Comparison of ENCODE assay signal across 12 mouse cellular contexts in genomic region chr9:3006636-3007035, GRCm38 (mm10). TPM values are rescaled to one million over a fixed set of nuclear protein-coding genes. Genes with fewer than 3 reads are reported as not detected.
A peak's percentile ranks its signal among the peaks of the same experiment; 100 is the strongest.
DNase-seq lines count a peak whose midpoint lies in the region; ATAC-seq and TF ChIP-seq lines count a peak whose summit lies in the region.
"Not testable (repeated sequence)": the region's sequence is repeated elsewhere in the genome, so short reads cannot be mapped to it uniquely, and the experiment has no call there.
"Had no signal": no experiment of that assay in that cellular context is flagged by ENCODE, and none has a peak within 500 bp of the region (broad histone marks: within the 10 kb centered on the region; RNA-seq: fewer than 3 reads in every experiment).

No protein-coding gene starts in this region.

- H3K36me3 ChIP-seq in forebrain, embryonic 14.5 days (ENCODE audit: control insufficient read depth, insufficient read depth, low read length); heart, embryonic 14.5 days (ENCODE audit: control insufficient read depth, insufficient read depth, low read length); lung, embryonic 14.5 days (ENCODE audit: insufficient read depth); neural tube, embryonic 14.5 days (ENCODE audit: control insufficient read depth, insufficient read depth, low read length): not testable (repeated sequence)

- 59% methylated on average over 8 of the region's 8 CpGs for WGBS in forebrain, embryonic 14.5 days
- 66% methylated on average over 7 of the region's 8 CpGs for WGBS in heart, embryonic 14.5 days
- 66% methylated on average over 8 of the region's 8 CpGs for WGBS in lung, embryonic 14.5 days
- WGBS in neural tube, embryonic 14.5 days: 66% methylated on average over 7 of the region's 8 CpGs

- not testable (repeated sequence) for H3K27me3 ChIP-seq in forebrain, embryonic 14.5 days (replicated peaks; ENCODE audit: control insufficient read depth, insufficient read depth, low read length); heart, embryonic 14.5 days (ENCODE audit: control insufficient read depth, insufficient read depth, low read length); lung, embryonic 14.5 days (ENCODE audit: insufficient read depth, low read length); neural tube, embryonic 14.5 days (ENCODE audit: control insufficient read depth, insufficient read depth, low read length)

- not testable (repeated sequence) for H3K9ac ChIP-seq in forebrain, embryonic 14.5 days (ENCODE audit: low read length); heart, embryonic 14.5 days (ENCODE audit: low read length); lung, embryonic 14.5 days; neural tube, embryonic 14.5 days (replicated peaks; ENCODE audit: low read depth, low read length)

- not testable (repeated sequence) for DNase-seq in forebrain, embryonic 14.5 days (ENCODE audit: low spot score); lung, embryonic 14.5 days
- peak; percentile 93 for DNase-seq in kidney, adult 11 months
- DNase-seq in left cerebral cortex, adult 18-20 months (ENCODE audit: low spot score in 2 of 2): peak; percentile 80 to 95
- peak; percentile 86 for DNase-seq in testis, postnatal 10 days (ENCODE audit: low spot score)

- ATAC-seq in activated CD4-positive, CD25-positive, alpha-beta regulatory T cell, adult 4 months: peak; percentile 13
- ATAC-seq in forebrain, embryonic 14.5 days: peak; percentile 60
- peak; percentile 63 for ATAC-seq in heart, embryonic 14.5 days (ENCODE audit: insufficient number of reproducible peaks, insufficient read depth, low FRiP score, low read depth)
- ATAC-seq in lung, embryonic 14.5 days (ENCODE audit: insufficient read depth): peak; percentile 68
- peak; percentile 71 for ATAC-seq in neural tube, embryonic 14.5 days (ENCODE audit: low read depth)

- not testable (repeated sequence) for H3K4me1 ChIP-seq in forebrain, embryonic 14.5 days (ENCODE audit: control insufficient read depth, insufficient read depth, low read length); heart, embryonic 14.5 days (ENCODE audit: control insufficient read depth in 2 of 2, insufficient read depth in 2 of 2, low read length in 2 of 2); lung, embryonic 14.5 days (ENCODE audit: insufficient read depth); neural tube, embryonic 14.5 days (ENCODE audit: control insufficient read depth, insufficient read depth, low read length)

- not testable (repeated sequence) for H3K4me3 ChIP-seq in forebrain, embryonic 14.5 days (ENCODE audit: low read depth, low read length); heart, embryonic 14.5 days (ENCODE audit: control insufficient read depth in 1 of 2, insufficient read depth in 1 of 2, low read depth in 1 of 2, low read length in 2 of 2); lung, embryonic 14.5 days (ENCODE audit: low read depth, low read length); neural tube, embryonic 14.5 days (ENCODE audit: low read depth, low read length)

- TF ChIP-seq CTCF in lung, embryonic 14.5 days (IDR thresholded peaks at IDR 0.05; ENCODE audit: low read depth): not testable (repeated sequence)

- H3K9me3 ChIP-seq in forebrain, embryonic 14.5 days (replicated peaks; ENCODE audit: control insufficient read depth, low read length): peaks cover 10% of the 10 kb centered on the region
- H3K9me3 ChIP-seq in heart, embryonic 14.5 days (ENCODE audit: control insufficient read depth, low read length); lung, embryonic 14.5 days (ENCODE audit: low read depth, low read length); neural tube, embryonic 14.5 days (ENCODE audit: control insufficient read depth, low read length): not testable (repeated sequence)

- not testable (repeated sequence) for H3K4me2 ChIP-seq in forebrain, embryonic 14.5 days (ENCODE audit: low read length); heart, embryonic 14.5 days (ENCODE audit: low read length); lung, embryonic 14.5 days; neural tube, embryonic 14.5 days (ENCODE audit: low read depth, low read length)

- not testable (repeated sequence) for H3K27ac ChIP-seq in forebrain, embryonic 14.5 days (ENCODE audit: low read depth, low read length); heart, embryonic 14.5 days (replicated peaks in 1 of 2; ENCODE audit: control insufficient read depth in 1 of 2, insufficient read depth in 1 of 2, low read depth in 2 of 2, low read length in 2 of 2); lung, embryonic 14.5 days (ENCODE audit: low read depth); neural tube, embryonic 14.5 days (ENCODE audit: low read depth, low read length)

RNA-seq across cellular contexts. Expression of gene Gm11168, which starts 3.5 kb away (rescaled TPM):
- 1 to 10 TPM in 1 of 2 experiments, not detected in 1; 1.2 TPM for polyA plus RNA-seq in activated CD4-positive, CD25-positive, alpha-beta regulatory T cell, adult 4 months (2017; shearing (Covaris generic))
- polyA plus RNA-seq in forebrain, embryonic 14.5 days (2014; fragmentation: Nextera tagmentation; extraction: Ambion mirVana): not detected in 2 replicates
- not detected in 2 replicates for polyA plus RNA-seq in heart, embryonic 14.5 days (2014; fragmentation: Nextera tagmentation; extraction: Ambion mirVana)
- not detected for total RNA-seq in left cerebral cortex, adult 18-20 months (2021)
- not detected in 2 replicates for polyA plus RNA-seq in lung, embryonic 14.5 days (2014; fragmentation: Nextera tagmentation; extraction: Ambion mirVana)
- polyA plus RNA-seq in neural tube, embryonic 14.5 days (2014; fragmentation: Nextera tagmentation; extraction: Ambion mirVana): not detected in 2 replicates
- total RNA-seq: gastrocnemius, postnatal 4 days had no signal
- polyA plus RNA-seq: small intestine, adult 2 months had no signal

RNA-seq across cellular contexts. Expression of gene Gm10722, which starts 5.9 kb away (rescaled TPM):
- polyA plus RNA-seq in activated CD4-positive, CD25-positive, alpha-beta regulatory T cell, adult 4 months (2017; shearing (Covaris generic)): under 1 TPM in 1 of 2 experiments, not detected in 1; 0.67 TPM
- not detected in 2 replicates for polyA plus RNA-seq in forebrain, embryonic 14.5 days (2014; fragmentation: Nextera tagmentation; extraction: Ambion mirVana)
- not detected in 2 replicates for polyA plus RNA-seq in heart, embryonic 14.5 days (2014; fragmentation: Nextera tagmentation; extraction: Ambion mirVana)
- not detected for total RNA-seq in left cerebral cortex, adult 18-20 months (2021)
- not detected in 2 replicates for polyA plus RNA-seq in lung, embryonic 14.5 days (2014; fragmentation: Nextera tagmentation; extraction: Ambion mirVana)
- polyA plus RNA-seq in neural tube, embryonic 14.5 days (2014; fragmentation: Nextera tagmentation; extraction: Ambion mirVana): not detected in 2 replicates
- total RNA-seq: common myeloid progenitor, adult 5-6 weeks; gastrocnemius, postnatal 4 days; megakaryocyte, adult 5-6 weeks had no signal
- polyA plus RNA-seq: small intestine, adult 2 months had no signal

RNA-seq across cellular contexts. Expression of gene Gm10721, which starts 6.3 kb away (rescaled TPM):
- polyA plus RNA-seq in activated CD4-positive, CD25-positive, alpha-beta regulatory T cell, adult 4 months (2017; shearing (Covaris generic)): 1 to 10 TPM in 1 of 2 experiments, not detected in 1; 1.1 TPM
- not detected in 2 replicates for polyA plus RNA-seq in forebrain, embryonic 14.5 days (2014; fragmentation: Nextera tagmentation; extraction: Ambion mirVana)
- not detected in 2 replicates for polyA plus RNA-seq in heart, embryonic 14.5 days (2014; fragmentation: Nextera tagmentation; extraction: Ambion mirVana)
- not detected for total RNA-seq in left cerebral cortex, adult 18-20 months (2021)
- not detected in 2 replicates for polyA plus RNA-seq in lung, embryonic 14.5 days (2014; fragmentation: Nextera tagmentation; extraction: Ambion mirVana)
- polyA plus RNA-seq in neural tube, embryonic 14.5 days (2014; fragmentation: Nextera tagmentation; extraction: Ambion mirVana): not detected in 2 replicates
- total RNA-seq: common myeloid progenitor, adult 5-6 weeks had no signal
- polyA plus RNA-seq: small intestine, adult 2 months had no signal

RNA-seq across cellular contexts. Expression of gene Gm10720, which starts 8.8 kb away (rescaled TPM):
- polyA plus RNA-seq in activated CD4-positive, CD25-positive, alpha-beta regulatory T cell, adult 4 months (2017; shearing (Covaris generic)): not detected
- polyA plus RNA-seq in forebrain, embryonic 14.5 days (2014; fragmentation: Nextera tagmentation; extraction: Ambion mirVana): not detected in 2 replicates
- not detected in 2 replicates for polyA plus RNA-seq in heart, embryonic 14.5 days (2014; fragmentation: Nextera tagmentation; extraction: Ambion mirVana)
- total RNA-seq in left cerebral cortex, adult 18-20 months (2021): not detected
- not detected in 2 replicates for polyA plus RNA-seq in lung, embryonic 14.5 days (2014; fragmentation: Nextera tagmentation; extraction: Ambion mirVana)
- polyA plus RNA-seq in neural tube, embryonic 14.5 days (2014; fragmentation: Nextera tagmentation; extraction: Ambion mirVana): not detected in 2 replicates
- total RNA-seq: common myeloid progenitor, adult 5-6 weeks; gastrocnemius, postnatal 4 days had no signal
- polyA plus RNA-seq: small intestine, adult 2 months had no signal

RNA-seq across cellular contexts. Expression of gene Gm10719, which starts 10.6 kb away (rescaled TPM):
- polyA plus RNA-seq in activated CD4-positive, CD25-positive, alpha-beta regulatory T cell, adult 4 months (2017; shearing (Covaris generic)): 1 to 10 TPM in 1 of 2 experiments, not detected in 1; 1.1 TPM
- not detected in 2 replicates for polyA plus RNA-seq in forebrain, embryonic 14.5 days (2014; fragmentation: Nextera tagmentation; extraction: Ambion mirVana)
- polyA plus RNA-seq in heart, embryonic 14.5 days (2014; fragmentation: Nextera tagmentation; extraction: Ambion mirVana): not detected in 2 replicates
- under 1 TPM in 1 of 2 experiments, not detected in 1; 0.54 TPM for total RNA-seq in left cerebral cortex, adult 18-20 months (2021)
- not detected in 2 replicates for polyA plus RNA-seq in lung, embryonic 14.5 days (2014; fragmentation: Nextera tagmentation; extraction: Ambion mirVana)
- 0.44 TPM in 1 of 2 replicates, not detected in the other for polyA plus RNA-seq in neural tube, embryonic 14.5 days (2014; fragmentation: Nextera tagmentation; extraction: Ambion mirVana)
- total RNA-seq: common myeloid progenitor, adult 5-6 weeks had no signal
- polyA plus RNA-seq: small intestine, adult 2 months had no signal

Comparison
In these comparisons a context has a peak if more than half of its experiments do, and no peak if none do; other contexts are left out.
1. ATAC-seq: peak in every context shown above with its lines; median percentile 71 in neural tube, embryonic 14.5 days; 68 in lung, embryonic 14.5 days; 63 in heart, embryonic 14.5 days; 60 in forebrain, embryonic 14.5 days; 13 in activated CD4-positive, CD25-positive, alpha-beta regulatory T cell, adult 4 months.